10 mouse cellular contexts compared by ENCODE assay signal in the genomic region with DNA sequence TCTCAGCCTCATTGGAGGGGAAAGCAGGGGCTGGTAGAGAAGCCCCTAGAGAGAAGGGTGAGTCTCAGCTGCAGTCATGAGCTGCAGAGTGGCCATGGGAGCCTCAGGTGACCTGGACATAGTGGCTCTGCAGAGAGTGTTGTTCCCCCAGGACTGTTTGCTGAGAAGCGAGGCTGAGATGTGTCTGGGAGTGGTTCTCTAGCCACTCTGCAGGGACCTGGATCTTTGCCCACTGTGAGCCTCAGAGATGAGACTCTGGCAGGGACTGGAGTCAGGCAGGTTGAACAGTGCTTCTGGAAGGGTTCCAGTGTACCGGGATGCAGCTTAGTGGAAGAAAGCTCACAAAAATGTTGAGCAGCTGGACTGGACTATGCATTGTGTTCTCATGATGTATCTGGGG.
A peak's percentile ranks its signal among the peaks of the same experiment; 100 is the strongest.
DNase-seq lines count a peak whose midpoint lies in the region; ATAC-seq and TF ChIP-seq lines count a peak whose summit lies in the region.
"Had no signal": no experiment of that assay in that cellular context is flagged by ENCODE, and none has a peak within 500 bp of the region (broad histone marks: within the 10 kb centered on the region; RNA-seq: fewer than 3 reads in every experiment).

No protein-coding gene starts in this region.

- TF ChIP-seq CTCF in kidney, adult 2 months (conservative IDR thresholded peaks at IDR 0.05; ENCODE audit: insufficient read depth, insufficient read length, low read depth, low read length) = no peak
- TF ChIP-seq CTCF in small intestine, adult 2 months (IDR thresholded peaks at IDR 0.05; ENCODE audit: extremely low read depth, insufficient read length, insufficient replicate concordance, low read depth, low read length) = no peak

- no peaks in the 10 kb centered on the region for H3K36me3 ChIP-seq in kidney, adult 2 months (ENCODE audit: control insufficient read depth, insufficient read depth, low read length)
- H3K36me3 ChIP-seq in small intestine, adult 2 months (ENCODE audit: control insufficient read depth, insufficient read depth, low read length) = no peaks in the 10 kb centered on the region
- H3K36me3 ChIP-seq: heart, embryonic 10.5 days had no signal

- DNase-seq in kidney, adult 2 months = peak; percentile 4
- DNase-seq in kidney, adult 9 months = no peak
- peak; percentile 9 for DNase-seq in testis, postnatal 14 days (ENCODE audit: low spot score)
- DNase-seq in testis, postnatal 10 days (ENCODE audit: low spot score) = no peak
- DNase-seq in cerebellum, adult 9-10 months = peak; percentile 26
- DNase-seq in layer of hippocampus, adult 9-11 months = no peak
- DNase-seq: lung, postnatal 14 days had no signal

- H3K4me1 ChIP-seq in kidney, adult 2 months (ENCODE audit: control insufficient read depth, insufficient read depth, low read length) = no peaks in the 10 kb centered on the region
- peaks cover 11% of the 10 kb centered on the region; the same call in 1 of the 2 replicates for H3K4me1 ChIP-seq in small intestine, adult 2 months (ENCODE audit: control insufficient read depth, insufficient read depth, insufficient read length, low read length)
- H3K4me1 ChIP-seq: heart, embryonic 10.5 days had no signal

- H3K27ac ChIP-seq in kidney, adult 2 months (ENCODE audit: insufficient read depth, low read depth, low read length) = no peak overlapping the region
- peak overlapping the region; percentile 54 for H3K27ac ChIP-seq in small intestine, adult 2 months (ENCODE audit: insufficient read depth, low read depth, low read length)
- H3K27ac ChIP-seq: heart, embryonic 10.5 days had no signal

- no peaks in the 10 kb centered on the region for H3K27me3 ChIP-seq in kidney, adult 2 months (replicated peaks; ENCODE audit: control insufficient read depth, insufficient read depth, low read length)
- H3K27me3 ChIP-seq in small intestine, adult 2 months (ENCODE audit: control insufficient read depth, insufficient read depth, low read length) = no peaks in the 10 kb centered on the region

- no peak for TF ChIP-seq POLR2A in kidney, adult 2 months (IDR thresholded peaks at IDR 0.05; ENCODE audit: low read depth, low read length)
- no peak for TF ChIP-seq POLR2A in small intestine, adult 2 months (IDR thresholded peaks at IDR 0.05; ENCODE audit: low read depth, low read length)

- no peak overlapping the region for H3K4me3 ChIP-seq in kidney, adult 2 months (ENCODE audit: insufficient read depth, low read depth, low read length)
- H3K4me3 ChIP-seq in small intestine, adult 2 months (ENCODE audit: low read depth, low read length) = no peak overlapping the region
- H3K4me3 ChIP-seq: heart, embryonic 10.5 days had no signal

- no peak for ATAC-seq in granulocyte monocyte progenitor cell, adult 5-6 weeks (replicated peaks; ENCODE audit: poor library complexity, severe bottlenecking)

- WGBS in kidney, adult 2 months = 42% methylated on average over 2 of the region's 2 CpGs
- WGBS in small intestine, adult 2 months = 23% methylated on average over 2 of the region's 2 CpGs

Comparison
In these comparisons a context has a peak if more than half of its experiments do, and no peak if none do; other contexts are left out.
1. DNase-seq: peak in kidney, adult 2 months (single experiment), testis, postnatal 14 days (single experiment) and cerebellum, adult 9-10 months (single experiment); none in kidney, adult 9 months (single experiment), testis, postnatal 10 days (single experiment) and layer of hippocampus, adult 9-11 months (single experiment).